Mouse (Mus musculus) heart, embryonic 10.5 days (tissue): Measurements from ENCODE around the gene Gbp2b. TPM values are rescaled to one million over a fixed set of nuclear protein-coding genes. Genes with fewer than 3 reads are reported as not detected.
"Not testable (repeated sequence)": the region's sequence is repeated elsewhere in the genome, so short reads cannot be mapped to it uniquely, and the experiment has no call there.

Experiments
- DNase-seq: peaks from one replicate; pipeline ENCODE4 v3.0.0-alpha.2; 2017; ENCODE audit warnings: low spot score
- H3K27ac ChIP-seq: fragments of 300-500 bp; sonication (generic); 2 replicates; pipeline ENCODE4 v1.5.1; 2016; ENCODE audit warnings: mild to moderate bottlenecking
- H3K27me3 ChIP-seq: fragments of 300-500 bp; sonication (generic); 2 replicates; pipeline ENCODE4 v1.6.1; 2016; ENCODE audit warnings: mild to moderate bottlenecking; ENCODE audit not compliant: poor library complexity, insufficient read depth, severe bottlenecking
- H3K36me3 ChIP-seq: fragments of 300-500 bp; sonication (generic); 2 replicates; pipeline ENCODE4 v1.6.1; 2016; ENCODE audit warnings: mild to moderate bottlenecking, moderate library complexity
- H3K4me1 ChIP-seq: fragments of 300-500 bp; sonication (generic); 2 replicates; pipeline ENCODE4 v1.6.1; 2016; ENCODE audit warnings: mild to moderate bottlenecking
- H3K4me3 ChIP-seq: fragments of 300-500 bp; sonication (generic); 2 replicates; pipeline ENCODE4 v1.5.1; 2016; ENCODE audit warnings: mild to moderate bottlenecking, moderate library complexity
- H3K9me3 ChIP-seq: fragments of 300-500 bp; sonication (generic); 2 replicates; pipeline ENCODE4 v1.6.1; 2016; ENCODE audit warnings: mild to moderate bottlenecking, moderate library complexity
- WGBS: fragments of 180-500 bp; shearing (Covaris S2); methylation state at CpG from one replicate; pipeline ENCODE4 v1.1.7; 2016; 5-methylcytosine and 5-hydroxymethylcytosine counted together
- polyA plus RNA-seq: library from polyadenylated mRNA; unstranded; fragments of >200 nt; fragmentation: Nextera tagmentation; extraction: Ambion mirVana; gene quantifications from 2 replicates; pipeline ENCODE4 v1.2.1, GENCODE M21; 2016

Gbp2b gene
- not detected in 2 replicates for polyA plus RNA-seq

GRCm38 (mm10) chr3:142594547-142594946, at the start of gene Gbp2b:
Gbp2b (plus strand) TSS chr3:142594847.
- H3K4me1 ChIP-seq = no peaks in the 10 kb centered on the region
- H3K9me3 ChIP-seq = no peaks in the 10 kb centered on the region
- H3K36me3 ChIP-seq = no peaks in the 10 kb centered on the region
- H3K27ac ChIP-seq = no peak within 1 kb of the TSS
- no peak for DNase-seq
- H3K4me3 ChIP-seq = no peak within 1 kb of the TSS
- H3K27me3 ChIP-seq = no peaks in the 10 kb centered on the region
- 79% methylated on average over 1 of the region's 1 CpGs for WGBS

DNA sequence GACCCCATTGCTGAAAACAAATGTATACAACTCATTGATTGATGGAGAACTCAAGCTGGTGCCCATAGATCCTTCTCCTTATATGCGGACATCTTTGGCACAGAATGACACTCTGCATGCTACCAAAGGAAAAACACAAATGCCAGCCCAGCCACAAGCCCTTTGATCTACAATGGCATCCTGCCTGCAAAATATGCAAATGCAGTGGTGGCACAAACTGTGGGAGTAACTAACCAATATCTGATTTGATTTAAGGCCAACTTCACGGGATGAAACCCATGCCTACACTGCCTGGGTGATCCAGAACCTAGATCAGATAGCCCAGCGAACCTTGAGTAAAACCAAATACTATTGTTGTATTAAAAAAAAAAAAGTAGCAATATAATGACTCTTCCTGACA, 48.0 kb upstream of the Gbp2b start:
- Histone ChIP-seq H3K27ac (no peak overlapping the region), H3K4me1 (no peaks in the 10 kb centered on the region), H3K4me3 (no peak overlapping the region), H3K36me3 (no peaks in the 10 kb centered on the region), H3K27me3 (no peaks in the 10 kb centered on the region), H3K9me3 (no peaks in the 10 kb centered on the region)
- WGBS = 80% methylated on average over 3 of the region's 3 CpGs
- no peak for DNase-seq

- H3K4me3 ChIP-seq = no peak overlapping the region
- no peaks in the 10 kb centered on the region for H3K9me3 ChIP-seq
- no peak overlapping the region for H3K27ac ChIP-seq
- WGBS = 79% methylated on average over 3 of the region's 3 CpGs
- DNase-seq = no peak
- no peaks in the 10 kb centered on the region for H3K36me3 ChIP-seq
- H3K4me1 ChIP-seq = no peaks in the 10 kb centered on the region
- H3K27me3 ChIP-seq = no peaks in the 10 kb centered on the region
Observed at GRCm38 (mm10) chr3:142550052-142550676, 44.5 kb upstream of the Gbp2b start.

GRCm38 (mm10) chr3:142554601-142555000, 40.0 kb upstream of the Gbp2b start:
- no peak overlapping the region for H3K27ac ChIP-seq

DNA sequence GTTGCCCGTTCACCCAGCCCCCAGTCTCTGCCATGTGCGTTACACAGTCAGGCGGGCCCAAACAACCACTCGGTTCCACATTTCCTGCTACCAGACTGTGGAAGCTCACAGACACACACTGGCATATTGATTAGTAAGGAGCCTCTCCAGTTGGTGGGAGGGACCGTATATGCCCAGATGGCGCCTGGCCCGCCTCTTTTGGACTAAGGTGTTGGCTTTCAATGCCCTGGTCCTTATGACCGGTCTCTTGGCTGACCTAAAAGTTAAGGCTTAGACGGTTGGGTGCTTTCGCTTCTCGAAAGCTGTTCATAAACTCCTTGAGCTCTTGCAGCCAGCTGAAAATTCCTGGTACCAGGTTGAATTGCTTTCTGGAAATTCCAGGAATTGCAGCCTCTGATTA, 39.0 kb upstream of the Gbp2b start:
- H3K36me3 ChIP-seq = no peaks in the 10 kb centered on the region
- DNase-seq = no peak
- H3K27me3 ChIP-seq = no peaks in the 10 kb centered on the region
- H3K4me3 ChIP-seq = no peak overlapping the region
- H3K9me3 ChIP-seq = no peaks in the 10 kb centered on the region
- 84% methylated on average over 11 of the region's 11 CpGs for WGBS
- H3K27ac ChIP-seq = no peak overlapping the region
- no peaks in the 10 kb centered on the region for H3K4me1 ChIP-seq

More at GRCm38 (mm10) chr3:142554601-142555000, 40.0 kb upstream of the Gbp2b start:
- Histone ChIP-seq H3K9me3 (no peaks in the 10 kb centered on the region), H3K4me1 (no peaks in the 10 kb centered on the region), H3K27me3 (no peaks in the 10 kb centered on the region), H3K4me3 (no peak overlapping the region), H3K36me3 (no peaks in the 10 kb centered on the region)
- whole genome bisulfite sequencing = 80% methylated on average over 1 of the region's 1 CpGs
- no peak for DNase-seq

GRCm38 (mm10) chr3:142559632-142560228, 34.9 kb upstream of the Gbp2b start, which contains the start of gene Gbp3:
Gbp3 (plus strand) TSS chr3:142560026.
- H3K27ac ChIP-seq = peak within 1 kb of the TSS; percentile 37; the same call in 1 of the 2 replicates
- no peaks in the 10 kb centered on the region for H3K9me3 ChIP-seq
- peak within 1 kb of the TSS; percentile 56 for H3K4me3 ChIP-seq
- no peaks in the 10 kb centered on the region for H3K27me3 ChIP-seq
- no peak for DNase-seq
- H3K36me3 ChIP-seq = no peaks in the 10 kb centered on the region
- H3K4me1 ChIP-seq = no peaks in the 10 kb centered on the region
- WGBS = 30% methylated on average over 3 of the region's 3 CpGs

GRCm38 (mm10) chr3:142560296-142560948, 34.2 kb upstream of the Gbp2b start:
- peak overlapping the region; percentile 56 for H3K4me3 ChIP-seq
- 13% methylated on average over 12 of the region's 12 CpGs for WGBS
- H3K9me3 ChIP-seq = no peaks in the 10 kb centered on the region
- DNase-seq = peak; percentile 91
- no peaks in the 10 kb centered on the region for H3K36me3 ChIP-seq
- peak overlapping the region; percentile 37; the same call in 1 of the 2 replicates for H3K27ac ChIP-seq
- H3K27me3 ChIP-seq = no peaks in the 10 kb centered on the region
- no peaks in the 10 kb centered on the region for H3K4me1 ChIP-seq

GRCm38 (mm10) chr3:142561045-142561646, 33.5 kb upstream of the Gbp2b start:
- DNase-seq = no peak
- Histone ChIP-seq H3K4me3 (no peak overlapping the region), H3K27me3 (no peaks in the 10 kb centered on the region), H3K36me3 (no peaks in the 10 kb centered on the region), H3K27ac (no peak overlapping the region), H3K9me3 (no peaks in the 10 kb centered on the region), H3K4me1 (no peaks in the 10 kb centered on the region)
- 82% methylated on average over 14 of the region's 14 CpGs for WGBS

DNA sequence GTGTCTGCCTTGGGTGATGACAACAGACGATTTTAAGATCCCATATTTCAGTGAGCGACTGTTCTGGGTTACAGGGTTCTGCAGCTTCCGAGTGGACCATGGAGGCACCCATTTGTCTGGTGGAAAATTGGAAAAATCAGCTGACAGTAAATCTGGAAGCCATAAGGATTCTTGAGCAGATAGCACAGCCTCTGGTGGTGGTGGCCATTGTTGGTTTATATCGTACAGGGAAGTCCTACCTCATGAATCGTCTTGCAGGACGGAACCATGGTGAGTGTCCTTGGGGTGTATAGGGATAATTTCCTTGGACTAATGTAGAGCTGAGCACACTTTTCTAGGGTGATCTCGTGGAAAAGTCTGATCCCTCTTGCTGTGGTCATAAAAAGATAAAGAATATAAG, 33.0 kb upstream of the Gbp2b start:
- DNase-seq = no peak
- Histone ChIP-seq H3K4me3 (no peak overlapping the region), H3K36me3 (no peaks in the 10 kb centered on the region), H3K9me3 (no peaks in the 10 kb centered on the region), H3K27ac (no peak overlapping the region), H3K27me3 (no peaks in the 10 kb centered on the region), H3K4me1 (no peaks in the 10 kb centered on the region)
- 79% methylated on average over 7 of the region's 7 CpGs for WGBS

DNA sequence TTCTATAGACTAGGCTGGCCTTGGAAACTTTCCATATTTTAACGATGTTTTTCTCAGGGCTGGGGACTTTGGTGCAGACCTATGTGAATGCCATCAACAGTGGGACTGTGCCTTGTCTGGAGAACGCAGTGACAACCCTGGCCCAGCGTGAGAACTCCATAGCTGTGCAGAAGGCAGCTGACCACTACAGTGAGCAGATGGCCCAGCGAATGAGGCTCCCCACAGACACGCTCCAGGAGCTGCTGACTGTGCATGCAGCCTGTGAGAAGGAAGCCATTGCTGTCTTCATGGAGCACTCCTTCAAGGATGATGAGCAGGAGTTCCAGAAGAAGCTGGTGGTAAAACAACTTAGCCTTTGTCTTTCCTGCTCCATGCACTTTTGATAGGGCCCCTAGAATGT, 27.2 kb upstream of the Gbp2b start:
- not testable (repeated sequence) for H3K36me3 ChIP-seq, H3K9me3 ChIP-seq, H3K4me3 ChIP-seq, H3K4me1 ChIP-seq, H3K27me3 ChIP-seq, DNase-seq, H3K27ac ChIP-seq
- WGBS = 54% methylated on average over 5 of the region's 5 CpGs

GRCm38 (mm10) chr3:142570738-142571137, 23.9 kb upstream of the Gbp2b start:
- DNase-seq = no peak
- no peaks in the 10 kb centered on the region for H3K27me3 ChIP-seq
- no peaks in the 10 kb centered on the region for H3K4me1 ChIP-seq
- no peak overlapping the region for H3K4me3 ChIP-seq
- H3K36me3 ChIP-seq = no peaks in the 10 kb centered on the region
- H3K27ac ChIP-seq = no peak overlapping the region
- 85% methylated on average over 4 of the region's 4 CpGs for WGBS
- H3K9me3 ChIP-seq = no peaks in the 10 kb centered on the region

GRCm38 (mm10) chr3:142577108-142577507, 17.5 kb upstream of the Gbp2b start:
- no peak for DNase-seq
- Histone ChIP-seq H3K36me3 (no peaks in the 10 kb centered on the region), H3K9me3 (no peaks in the 10 kb centered on the region), H3K4me3 (no peak overlapping the region), H3K27ac (no peak overlapping the region), H3K4me1 (no peaks in the 10 kb centered on the region), H3K27me3 (no peaks in the 10 kb centered on the region)
- 75% methylated on average over 3 of the region's 3 CpGs for WGBS

- 67% methylated on average over 4 of the region's 4 CpGs for WGBS
- Histone ChIP-seq H3K27me3 (no peaks in the 10 kb centered on the region), H3K27ac (no peak overlapping the region), H3K4me3 (no peak overlapping the region), H3K4me1 (no peaks in the 10 kb centered on the region), H3K9me3 (no peaks in the 10 kb centered on the region), H3K36me3 (no peaks in the 10 kb centered on the region)
- no peak for DNase-seq
Observed at GRCm38 (mm10) chr3:142578342-142578741, 16.3 kb upstream of the Gbp2b start.
